Mouse (Mus musculus) colon, adult 2 months (tissue): ENCODE measurements around the gene Kcnip3. TPM values are rescaled to one million over a fixed set of nuclear protein-coding genes. Genes with fewer than 3 reads are reported as not detected.

ENCODE experiments used
- polyA plus RNA-seq: library from polyadenylated mRNA; depleted of rRNA; stranded (reverse); fragments of >200 nt; gene quantifications from 2 replicates; pipeline ENCODE4 v1.2.3, GENCODE M21; 2012; rRNA removed

The Kcnip3 gene
- polyA plus RNA-seq: 1.8 and 2.1 TPM in 2 replicates

DNA sequence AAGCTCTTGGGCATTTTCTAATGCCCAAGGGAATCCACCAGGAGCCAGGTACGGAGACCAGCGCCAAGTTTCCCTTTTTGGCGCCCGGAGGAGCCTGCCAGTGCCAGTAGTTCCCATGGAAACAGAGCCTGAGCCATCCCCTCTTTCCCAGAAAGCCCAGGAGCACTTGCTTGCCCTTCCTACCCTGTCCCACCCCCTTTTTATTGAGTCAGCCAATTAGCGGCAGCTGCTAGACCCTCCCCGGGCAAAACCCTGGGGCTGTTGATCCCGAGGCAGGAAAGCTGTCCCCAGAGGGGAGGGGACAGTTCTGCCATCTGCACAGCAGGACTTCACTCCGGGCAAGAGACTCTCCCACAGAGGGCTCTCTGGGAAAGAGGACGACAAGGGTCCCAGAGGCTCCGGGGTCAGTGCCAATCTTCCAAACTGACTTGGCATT is at the start of gene Kcnip3:
Gene Kcnip3 (minus strand): TSS at position 89 of the 436 bp plus-strand sequence.

DNA sequence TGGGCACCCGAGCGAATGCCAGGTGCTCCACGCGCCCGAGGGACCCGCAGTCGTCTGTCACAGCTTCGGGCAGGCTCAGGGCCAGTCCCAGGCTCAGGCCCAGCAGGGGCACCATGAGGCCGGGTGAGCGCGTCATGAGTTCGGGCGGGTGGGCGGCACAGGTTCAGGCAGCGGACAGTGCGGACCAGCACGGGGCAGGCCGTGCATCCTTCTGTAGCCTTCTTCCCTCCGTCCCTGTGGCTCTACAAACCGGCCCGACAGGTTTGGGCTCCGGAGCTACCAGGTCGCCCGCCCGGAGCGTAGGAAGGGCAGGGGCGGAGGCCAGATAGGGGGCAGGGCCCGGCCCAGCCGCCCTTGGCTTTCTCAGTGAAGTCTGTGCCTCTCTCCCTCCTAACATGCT is 19.3 kb upstream of the Kcnip3 start, which contains the start of gene Prom2:
Gene Prom2 (minus strand): TSS at position 283 of the 400 bp plus-strand sequence.

DNA sequence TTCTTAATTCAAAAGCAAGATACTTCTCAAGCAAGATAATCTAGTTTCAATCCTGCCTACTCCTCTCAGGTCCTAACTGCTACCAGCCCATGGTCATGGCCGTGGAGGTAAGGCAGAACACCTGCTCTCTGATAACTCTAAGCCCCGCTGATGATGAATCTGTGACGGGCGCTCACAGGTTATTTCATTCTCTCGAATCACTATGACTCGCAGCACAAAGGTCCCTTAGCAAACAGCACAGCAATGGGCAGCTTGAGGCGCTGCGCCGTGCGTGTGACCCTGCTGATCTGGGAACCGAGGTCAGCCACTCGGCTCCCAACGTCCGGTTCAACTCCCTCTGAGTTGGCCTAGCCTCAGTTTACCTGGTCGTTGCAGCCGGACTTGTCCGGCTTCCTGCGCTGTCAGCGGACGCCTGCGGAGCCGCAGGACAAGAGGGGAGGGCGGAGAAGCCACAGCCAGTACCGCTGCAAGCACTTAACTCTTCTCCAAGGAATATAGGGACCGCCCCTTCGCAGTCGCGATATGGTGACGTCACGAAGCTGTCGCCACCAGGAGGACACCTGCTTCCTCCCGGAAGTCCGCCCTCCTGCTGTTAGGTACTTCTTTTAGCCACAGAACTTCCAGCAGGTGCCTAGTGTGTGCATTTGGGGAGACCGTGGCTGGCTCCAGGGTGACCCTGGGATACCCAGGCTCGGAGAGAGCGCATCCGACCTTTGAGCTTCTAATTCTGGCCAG is 77.7 kb downstream of the Kcnip3 start, which contains the start of gene Fahd2a:
Gene Fahd2a (minus strand): TSS at position 511 of the 735 bp plus-strand sequence.

DNA sequence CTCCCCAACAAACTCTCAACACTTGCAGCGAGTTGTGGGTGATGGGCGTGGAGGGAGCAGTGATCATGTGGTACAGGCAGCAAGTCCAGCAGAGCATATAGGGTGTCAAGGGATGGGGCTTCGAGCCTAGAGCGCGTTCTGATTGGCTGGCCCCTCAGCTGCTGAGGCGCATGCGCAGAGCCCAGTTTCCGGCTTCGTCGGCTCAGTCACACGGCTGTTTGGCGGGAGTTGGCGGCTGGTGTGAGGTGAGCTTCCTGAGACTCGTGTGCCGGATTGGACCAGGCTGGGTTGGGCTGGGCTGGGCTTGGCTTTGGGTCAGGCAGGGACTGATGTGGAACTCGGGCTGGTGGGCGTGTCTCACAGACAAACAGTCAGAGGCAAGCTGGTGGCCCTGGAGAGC is 96.9 kb downstream of the Kcnip3 start, which contains the start of gene Gpat2:
Gene Gpat2 (plus strand): TSS at position 223 of the 400 bp plus-strand sequence.

Other genes starting within 250 kb of the Kcnip3 start
- gene Dusp2, start 185.9 kb downstream of the Kcnip3 start, polyA plus RNA-seq: 5.4 and 6.0 TPM in 2 replicates
- gene Astl, start 183.5 kb downstream of the Kcnip3 start, polyA plus RNA-seq: not detected in 2 replicates
- 0.59 and 0.71 TPM in 2 replicates for gene Adra2b, start 158.9 kb downstream of the Kcnip3 start, polyA plus RNA-seq
- 0.13 and 0.25 TPM in 2 replicates for gene Gpat2, start 96.9 kb downstream of the Kcnip3 start, polyA plus RNA-seq
- gene Fahd2a, start 77.5 kb downstream of the Kcnip3 start, polyA plus RNA-seq: 13.1 and 13.8 TPM in 2 replicates
- gene Prom2, start 19.4 kb upstream of the Kcnip3 start, polyA plus RNA-seq: 0.03 and 0.15 TPM in 2 replicates
- 1.8 and 2.8 TPM in 2 replicates for gene Zfp661, start 65.0 kb upstream of the Kcnip3 start, polyA plus RNA-seq
- gene Mrps5, start 65.1 kb upstream of the Kcnip3 start, polyA plus RNA-seq: 47.1 and 52.0 TPM in 2 replicates
- gene Mal, start 134.6 kb upstream of the Kcnip3 start, polyA plus RNA-seq: 6.7 and 13.4 TPM in 2 replicates
- 142 and 235 TPM in 2 replicates for gene Mall, start 207.8 kb upstream of the Kcnip3 start, polyA plus RNA-seq